Mouse (Mus musculus): ENCODE measurements at regions not wholly inside any gene's neighbourhood (a gene's known extent, or its start where the extent isn't known, plus 50 kb on each side); places are given as distances from the start of the nearest gene placed in this dataset.

GRCm38 (mm10) chr3:35475326-35475725, 278.6 kb upstream of the Atp11b start:
- no peak for DNase-seq
- intact Hi-C loops (cut with DNase I) = no loop called here

- DNase-seq = no peak
- intact Hi-C loops (cut with DNase I) = loop anchor here (2.0 kb wide), 1 partner anchor 832 kb away; no protein-coding TSS in a partner anchor
These were observed 272.9 kb upstream of the Atp11b start for GRCm38 (mm10) chr3:35480714-35481695.

DNA sequence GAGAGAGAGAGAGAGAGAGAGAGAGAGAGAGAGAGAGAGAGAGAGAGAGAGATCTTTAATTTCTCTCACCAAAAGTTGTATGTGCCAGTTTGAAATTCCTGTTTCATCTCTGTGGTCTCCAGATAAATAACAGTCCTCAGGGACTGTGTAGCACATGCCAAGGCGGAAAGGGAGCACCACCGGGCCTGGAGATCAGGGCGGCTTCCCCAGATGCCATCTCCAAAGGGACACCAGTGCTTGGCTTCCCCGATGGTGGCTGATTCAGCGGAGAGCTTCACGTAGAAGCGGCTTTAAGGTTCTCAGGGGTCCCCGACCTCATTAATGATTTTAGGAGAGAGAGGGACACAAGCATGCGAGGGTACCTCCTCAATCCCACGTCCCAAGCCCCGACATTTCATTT, 272.1 kb upstream of the Atp11b start:
- intact Hi-C loops (cut with DNase I) = loop anchor here (2.0 kb wide), 1 partner anchor 833 kb away; no protein-coding TSS in a partner anchor
- no peak for DNase-seq

DNA sequence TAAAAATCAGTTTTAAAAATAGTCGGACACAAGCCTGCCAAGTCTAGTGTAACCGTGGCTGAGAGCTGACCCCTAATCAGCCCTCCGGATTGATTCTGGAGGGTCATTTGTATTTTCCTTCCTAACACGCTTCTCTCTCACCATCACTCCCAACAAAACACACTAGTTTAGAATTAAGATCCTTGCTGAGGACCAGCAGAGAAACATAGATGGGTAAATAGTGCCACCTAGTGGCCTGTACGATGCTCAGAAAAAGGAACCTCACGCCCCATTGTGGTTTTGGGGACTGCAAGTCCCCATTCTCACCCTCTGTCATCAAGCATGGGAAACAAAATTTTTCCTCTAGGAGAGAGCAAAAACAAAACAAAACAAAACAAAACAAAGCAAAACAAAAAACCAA, 271.6 kb upstream of the Atp11b start:
- DNase-seq = no peak
- intact Hi-C loops (cut with DNase I) = no loop called here

- intact Hi-C loops (cut with DNase I) = no loop called here
- no peak for DNase-seq
These were observed 271.1 kb upstream of the Atp11b start for GRCm38 (mm10) chr3:35482759-35483158.

GRCm38 (mm10) chr3:35496027-35496824, 257.7 kb upstream of the Atp11b start:
- no peak for DNase-seq
- intact Hi-C loops (cut with DNase I) = no loop called here

GRCm38 (mm10) chr3:35510314-35510713, 243.6 kb upstream of the Atp11b start:
- DNase-seq = no peak
- intact Hi-C loops (cut with DNase I) = no loop called here

DNA sequence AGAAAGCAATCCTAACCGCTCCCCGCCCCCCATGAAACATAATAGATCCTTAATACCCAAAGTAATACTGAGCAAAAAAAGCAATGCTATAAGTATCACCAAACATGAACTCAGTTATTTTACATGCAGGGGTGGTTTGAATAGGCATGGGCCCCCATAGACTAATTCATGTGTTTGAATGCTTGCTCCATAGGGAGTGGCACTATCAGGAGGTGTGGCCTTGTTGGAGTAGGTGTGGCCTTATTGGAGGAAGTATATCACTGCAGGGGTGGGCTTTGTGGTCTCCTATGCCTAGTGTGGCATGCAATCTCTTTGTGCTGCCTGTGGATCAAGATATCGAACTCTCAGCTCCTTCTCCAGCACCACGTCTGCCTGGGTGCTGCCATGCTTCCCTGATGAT, 237.4 kb upstream of the Atp11b start:
- no peak for DNase-seq
- intact Hi-C loops (cut with DNase I) = no loop called here

DNA sequence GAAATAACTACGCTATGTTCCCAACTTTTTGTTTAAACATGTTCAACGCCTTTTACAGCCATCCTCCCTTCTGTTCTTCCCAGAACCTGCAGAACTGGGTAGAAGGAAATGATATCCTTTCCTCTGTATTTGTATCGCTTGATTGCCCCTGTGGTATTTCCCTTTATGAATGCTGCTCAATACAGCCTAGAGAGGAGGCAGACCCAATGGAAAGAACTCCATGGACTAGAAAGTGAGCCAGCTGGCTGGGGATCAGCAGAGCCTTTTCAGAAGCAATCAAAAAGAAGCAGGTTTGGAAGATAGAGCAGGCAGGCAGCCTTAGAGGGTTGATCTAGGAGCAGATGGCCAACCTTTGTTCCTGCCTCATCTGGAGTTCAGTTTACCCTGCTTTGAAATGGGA, 233.8 kb upstream of the Atp11b start:
- intact Hi-C loops (cut with DNase I) = no loop called here
- DNase-seq = no peak

DNA sequence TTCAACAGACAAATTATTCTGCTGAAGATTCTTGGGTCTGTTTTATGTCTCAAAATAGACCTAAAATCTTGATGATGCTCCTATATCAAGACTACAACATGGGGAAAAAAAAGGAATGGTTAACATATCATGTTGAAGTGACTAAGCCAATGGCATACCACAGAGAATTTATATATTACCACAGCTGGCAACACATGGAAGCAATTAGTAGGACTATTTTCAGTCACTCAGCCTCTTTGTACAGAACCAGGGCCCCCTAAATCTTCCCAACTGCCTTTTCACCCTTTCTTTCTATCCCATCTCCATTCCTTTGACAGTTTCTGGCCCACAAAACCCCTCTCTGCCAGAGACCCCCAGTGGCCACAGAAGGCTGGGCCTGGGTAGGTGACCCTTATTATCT, 206.2 kb upstream of the Atp11b start:
- DNase-seq = no peak
- intact Hi-C loops (cut with DNase I) = no loop called here

- DNase-seq = no peak
- intact Hi-C loops (cut with DNase I) = no loop called here
These were observed 202.1 kb upstream of the Atp11b start for GRCm38 (mm10) chr3:35551791-35552190.

DNA sequence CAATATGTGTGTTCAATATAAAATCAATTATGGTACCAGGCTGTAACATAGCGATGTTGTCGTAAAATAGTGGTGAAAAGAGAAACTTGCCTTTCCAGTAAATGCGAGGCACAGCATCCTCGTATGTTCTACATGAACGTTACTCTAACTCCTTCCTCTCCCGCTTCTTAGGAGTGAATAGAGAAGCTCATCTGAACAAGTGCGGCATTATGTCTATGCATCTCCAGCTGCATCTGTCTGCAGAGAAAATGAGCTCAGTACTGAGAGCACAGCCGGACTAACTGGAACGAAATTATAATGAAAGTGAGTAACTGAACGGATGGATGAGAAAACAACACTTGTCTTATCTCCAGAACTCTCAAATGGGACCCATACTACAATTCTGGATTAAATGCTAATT, 193.5 kb upstream of the Atp11b start:
- no peak for DNase-seq
- intact Hi-C loops (cut with DNase I) = no loop called here

- intact Hi-C loops (cut with DNase I) = no loop called here
- no peak for DNase-seq
These were observed 179.5 kb upstream of the Atp11b start for GRCm38 (mm10) chr3:35574402-35574801.

Small RNA genes lying in the stretch of these regions (microRNA-seq; reads per million reads assigned to microRNA genes)
- 0 reads per million in 2 experiments for gene Gm25442
